Mouse (Mus musculus) heart, adult 18-20 months (tissue): ENCODE data around the gene Fam89b. TPM values are rescaled to one million over a fixed set of nuclear protein-coding genes. Genes with fewer than 3 reads are reported as not detected.
A peak's percentile ranks its signal among the peaks of the same experiment; 100 is the strongest.

Source experiments
- DNase-seq, 2 experiments: peaks; one replicate each; pipeline ENCODE4 v3.0.0; 2021 to 2022; ENCODE audit warnings: mixed read lengths in 1 of 2
- total RNA-seq, 2 experiments: library from RNA; stranded (reverse); gene quantifications; 2 replicates each; pipeline ENCODE4 v1.2.3; 2021

Fam89b gene
- total RNA-seq, 2 experiments from 2014 or later: 21.6 to 26.0 TPM

- DNase-seq: peak; percentile 86
Observed at GRCm38 (mm10) chr19:5740320-5741317, 11.2 kb upstream of the Fam89b start, which contains the start of gene Ltbp3. Ltbp3 (plus strand) TSS chr19:5740904.

GRCm38 (mm10) chr19:5739446-5739845, 10.0 kb upstream of the Fam89b start:
- no peak for DNase-seq

DNA sequence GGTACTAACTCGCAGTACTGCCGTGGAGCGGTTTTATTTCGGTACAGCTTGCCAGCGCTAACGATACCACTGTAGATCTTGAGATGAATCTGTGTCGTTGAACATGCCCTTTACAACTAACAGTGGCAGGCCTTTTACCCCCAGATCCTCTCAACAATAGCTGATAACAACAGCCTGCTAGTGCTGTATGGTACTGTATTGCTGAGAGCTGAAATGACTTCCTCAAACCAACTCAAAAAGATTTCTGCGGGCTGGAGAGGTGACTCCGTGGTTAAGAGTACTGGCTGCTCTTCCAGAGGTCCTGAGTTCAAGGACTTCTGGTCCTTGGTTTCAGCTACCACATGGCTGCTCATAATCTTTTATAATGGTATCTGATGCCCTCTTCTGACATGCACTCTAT, 4.9 kb upstream of the Fam89b start:
- DNase-seq: no peak

DNA sequence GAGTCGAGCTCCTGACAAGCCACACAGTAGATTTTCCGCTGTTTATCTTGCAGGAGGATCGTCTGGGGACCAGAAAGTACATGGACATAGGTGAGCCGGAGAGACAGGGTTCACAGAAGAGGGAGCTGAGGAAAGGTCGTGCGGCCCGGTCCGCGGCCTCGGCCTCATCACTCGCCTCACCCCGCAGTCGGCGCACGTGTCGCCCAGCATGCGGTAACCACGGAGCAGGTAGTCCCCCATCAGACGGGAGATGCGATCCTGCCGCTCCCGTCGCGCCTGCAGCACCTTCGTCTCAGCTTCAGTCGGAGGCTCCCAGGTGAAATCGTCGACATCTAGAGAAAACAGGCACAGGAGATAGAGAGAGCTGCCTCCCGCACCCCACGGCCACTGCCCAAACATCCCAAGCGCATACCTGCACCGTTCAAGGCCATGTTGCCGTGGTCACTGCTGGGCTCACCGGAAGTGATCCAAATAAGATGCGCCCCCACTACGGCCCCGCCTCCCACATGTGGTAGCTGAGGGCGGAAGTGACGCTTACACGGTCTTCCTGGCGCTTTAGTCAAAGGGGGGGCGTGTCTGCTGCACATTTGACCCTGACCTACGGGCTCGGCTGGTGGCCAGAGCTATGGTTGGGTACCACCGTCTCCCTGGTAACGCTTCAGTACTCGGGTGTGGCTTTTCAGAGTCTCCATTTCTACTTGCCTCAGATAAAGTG, 2.0 kb upstream of the Fam89b start:
- peak; percentile 93 to 95 for DNase-seq

DNA sequence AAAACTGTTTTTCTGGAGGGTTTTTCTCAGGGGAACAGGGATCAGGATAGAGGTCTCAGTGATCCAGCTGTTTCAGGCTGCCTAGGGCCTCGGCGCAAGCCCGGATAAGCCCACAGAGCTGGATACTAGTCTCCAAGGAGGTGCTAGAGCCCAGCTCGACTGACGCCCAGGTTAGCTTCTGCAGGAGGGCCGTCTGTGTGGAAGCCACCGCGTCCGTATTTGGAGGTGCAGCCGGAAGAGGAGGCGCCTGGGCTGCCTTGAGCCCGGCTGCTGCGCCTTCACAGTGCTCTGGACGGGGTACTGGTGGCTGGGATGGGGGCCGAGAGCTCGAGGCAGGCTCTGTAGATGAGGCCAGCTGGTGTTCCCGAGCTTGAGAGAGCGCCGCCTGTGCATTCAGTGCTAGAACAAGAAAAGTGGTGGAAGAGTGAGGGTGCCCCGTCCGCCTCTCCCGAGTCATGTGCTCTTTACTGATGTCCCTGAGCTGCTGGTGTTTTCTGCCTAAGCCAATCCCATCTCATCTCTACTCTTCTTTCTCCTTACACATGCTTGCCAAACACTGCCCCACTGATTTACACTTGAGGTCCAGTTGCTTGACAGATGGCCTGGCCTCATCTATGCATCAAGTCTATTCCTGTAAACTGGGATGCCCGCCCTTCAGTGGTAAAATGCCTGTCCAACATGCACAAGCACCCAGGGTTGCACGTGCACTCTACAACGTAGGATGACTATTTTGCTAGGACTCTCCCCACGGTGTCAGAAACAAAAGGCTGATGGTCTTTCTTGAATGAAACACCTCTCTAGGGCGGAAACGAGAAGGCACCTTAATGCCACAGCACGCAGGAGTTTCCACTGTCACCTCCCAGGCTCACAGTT, 1.1 kb upstream of the Fam89b start:
- no peak for DNase-seq

GRCm38 (mm10) chr19:5728631-5729443, 616 bp downstream of the Fam89b start:
- DNase-seq: peak; percentile 63 to 72

- DNase-seq: peak; percentile 92 to 97
Observed at GRCm38 (mm10) chr19:5727701-5728100, 1.8 kb downstream of the Fam89b start.

GRCm38 (mm10) chr19:5726961-5727578, 2.4 kb downstream of the Fam89b start:
- peak; percentile 56 to 57 for DNase-seq

GRCm38 (mm10) chr19:5725767-5726515, 3.5 kb downstream of the Fam89b start, which contains the start of gene Ehbp1l1:
Ehbp1l1 (minus strand) TSS chr19:5726317.
- DNase-seq: peak; percentile 87 to 88

DNA sequence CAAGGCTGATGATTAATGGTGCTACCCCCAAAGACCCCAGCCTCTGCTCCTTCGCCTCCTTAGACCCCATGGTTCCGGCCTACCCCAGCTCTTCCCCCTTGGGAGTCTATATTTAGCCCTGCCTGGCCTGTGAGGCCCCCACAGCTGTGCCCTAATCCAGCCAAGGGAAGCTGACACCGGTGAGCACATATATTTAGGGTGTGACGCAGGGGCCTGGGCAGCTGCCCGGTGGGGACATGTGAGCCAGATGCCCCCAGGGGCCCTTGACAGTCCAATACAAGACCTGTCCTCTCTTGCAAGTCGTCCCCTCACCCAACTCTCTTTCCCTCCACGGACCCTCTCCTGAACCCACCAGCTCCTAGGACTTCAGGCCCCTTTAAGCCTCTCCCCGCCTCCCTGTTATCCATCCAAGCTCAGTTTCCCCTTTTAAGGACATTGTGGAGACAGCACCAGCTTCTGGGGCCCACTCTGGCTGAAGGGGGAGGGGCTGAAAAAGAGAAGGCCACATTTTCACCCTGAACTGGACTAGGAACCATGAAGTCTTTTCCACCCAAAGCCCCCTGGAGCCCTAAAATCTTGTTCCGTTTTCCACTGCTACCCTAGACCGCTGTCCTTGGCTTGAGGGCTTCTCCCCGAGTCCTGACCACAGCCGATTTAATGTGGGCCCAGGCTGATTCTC, 4.3 kb downstream of the Fam89b start:
- DNase-seq: peak; percentile 89

DNA sequence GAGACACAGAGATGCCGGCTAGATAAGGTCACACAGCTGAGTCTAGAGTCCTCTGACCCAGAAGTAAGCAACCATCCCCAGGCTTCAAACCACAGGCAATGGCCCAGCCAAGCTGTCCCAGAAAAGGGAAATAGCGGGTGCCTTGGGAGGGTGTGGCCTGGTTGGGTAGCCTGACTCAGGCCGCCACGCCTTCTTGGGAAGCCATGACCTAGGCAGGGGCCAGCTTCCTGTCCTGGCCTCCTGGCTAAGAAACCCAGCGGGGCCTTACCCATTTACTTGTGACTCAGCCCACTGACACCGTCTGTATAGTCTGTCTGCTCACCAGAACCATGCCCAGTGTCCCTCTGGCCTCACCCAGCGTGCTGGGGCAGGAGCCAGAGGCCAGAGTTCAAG, 4.9 kb downstream of the Fam89b start:
- peak; percentile 90 to 95 for DNase-seq

GRCm38 (mm10) chr19:5723934-5724548, 5.4 kb downstream of the Fam89b start:
- no peak for DNase-seq

- no peak for DNase-seq
Observed at GRCm38 (mm10) chr19:5722848-5723425, 6.5 kb downstream of the Fam89b start.

- no peak for DNase-seq
Observed at GRCm38 (mm10) chr19:5721233-5721632, 8.2 kb downstream of the Fam89b start.

DNA sequence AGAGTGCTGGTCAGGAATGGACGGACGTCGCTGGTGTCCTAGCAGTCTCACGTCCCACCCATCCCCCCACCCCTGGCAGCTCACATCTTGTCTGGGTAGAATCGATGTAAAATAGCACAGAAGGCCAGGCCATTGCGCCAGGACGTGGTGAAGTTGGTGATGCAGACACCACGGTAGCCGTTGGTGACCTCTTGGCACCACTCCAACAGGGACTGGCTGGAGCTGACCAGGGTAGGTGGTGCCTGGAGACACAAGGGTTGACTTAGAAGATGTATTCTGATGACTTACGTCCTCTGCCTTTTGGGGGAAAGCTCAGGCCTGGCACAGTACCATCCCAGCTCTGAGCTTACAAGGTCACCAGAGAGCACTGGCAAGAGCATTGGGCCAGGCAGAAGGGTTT, 12.5 kb downstream of the Fam89b start:
- no peak for DNase-seq

DNA sequence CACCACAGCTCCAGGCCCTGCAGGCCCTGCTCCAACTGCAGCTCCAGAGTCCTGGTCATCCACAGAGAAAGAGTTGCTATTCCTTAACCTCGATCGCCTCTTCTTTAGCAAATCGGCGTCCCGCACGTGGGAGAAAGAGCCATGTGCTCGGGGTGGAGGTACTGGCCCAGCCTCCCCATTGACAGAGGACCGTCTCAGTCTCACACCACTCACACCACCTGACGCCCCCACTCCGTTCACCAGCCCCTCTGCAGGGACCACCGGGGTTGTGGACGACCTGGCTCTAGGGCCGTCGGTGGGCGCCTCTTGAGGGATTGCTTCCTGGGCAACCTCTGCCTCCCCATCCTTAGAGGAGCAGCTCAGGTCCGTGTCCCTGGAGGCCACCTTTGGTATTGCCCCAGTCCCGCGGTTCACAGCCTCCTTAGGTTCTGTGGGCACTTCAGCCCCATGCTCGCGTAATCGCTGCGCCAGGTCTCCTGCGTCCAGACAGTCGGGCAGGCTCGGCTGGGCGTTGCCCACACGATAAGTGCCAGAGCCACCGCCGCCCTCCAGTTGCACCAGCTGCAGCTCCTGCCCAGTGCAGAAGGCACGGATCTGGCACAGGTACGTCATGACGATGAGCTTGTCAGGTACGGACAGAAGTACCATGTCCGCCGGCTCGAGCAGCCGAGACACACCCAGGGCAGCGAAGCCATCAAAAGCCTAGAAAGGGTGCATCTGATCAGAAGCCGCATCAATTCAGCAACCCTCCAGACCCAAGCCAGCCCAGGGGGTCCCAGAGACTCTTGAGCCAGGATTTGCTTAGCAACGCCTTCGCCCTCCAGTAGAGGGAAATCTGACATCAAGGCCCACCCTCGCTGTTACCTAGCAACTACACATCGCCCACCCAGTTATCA, 13.4 kb downstream of the Fam89b start:
- no peak for DNase-seq

- DNase-seq: peak; percentile 86 to 91
Observed at GRCm38 (mm10) chr19:5713730-5714129, 15.7 kb downstream of the Fam89b start.
